Comparison of ENCODE assay signal across 13 mouse cellular contexts in genomic region chr2:157724574-157724914, GRCm38 (mm10). TPM values are rescaled to one million over a fixed set of nuclear protein-coding genes. Genes with fewer than 3 reads are reported as not detected.
DNase-seq lines count a peak whose midpoint lies in the region; ATAC-seq lines count a peak whose summit lies in the region.
"Had no signal": no experiment of that assay in that cellular context is flagged by ENCODE, and none has a peak within 500 bp of the region (broad histone marks: within the 10 kb centered on the region; RNA-seq: fewer than 3 reads in every experiment).

No protein-coding gene starts in this region.

- no peak overlapping the region for H3K4me3 ChIP-seq in neural tube, embryonic 11.5 days (ENCODE audit: low read depth, low read length)
- no peak overlapping the region for H3K4me3 ChIP-seq in hindbrain, embryonic 13.5 days
- H3K4me3 ChIP-seq in midbrain, embryonic 12.5 days: no peak overlapping the region
- H3K4me3 ChIP-seq: liver, embryonic 13.5 days had no signal

- H3K27ac ChIP-seq in neural tube, embryonic 11.5 days (ENCODE audit: low read depth, low read length): peak overlapping the region; percentile 29; the same call in 1 of the 2 replicates
- H3K27ac ChIP-seq in hindbrain, embryonic 13.5 days: peak overlapping the region; percentile 91
- peak overlapping the region; percentile 83 for H3K27ac ChIP-seq in midbrain, embryonic 12.5 days (replicated peaks)
- H3K27ac ChIP-seq: kidney, postnatal 0 days; liver, embryonic 13.5 days; macrophage had no signal

- WGBS in neural tube, embryonic 11.5 days: 59% methylated on average over 5 of the region's 5 CpGs
- 48% methylated on average over 5 of the region's 5 CpGs for WGBS in hindbrain, embryonic 13.5 days
- 64% methylated on average over 5 of the region's 5 CpGs for WGBS in midbrain, embryonic 12.5 days

- ATAC-seq in neural tube, embryonic 11.5 days (ENCODE audit: insufficient read depth, low FRiP score, low TSS enrichment): no peak
- ATAC-seq in hindbrain, embryonic 13.5 days (ENCODE audit: low FRiP score): peak; percentile 58
- ATAC-seq in midbrain, embryonic 12.5 days (ENCODE audit: low FRiP score, low read depth): 0 out of 2 replicates have a peak, but pooled peaks have one; percentile 34

- no peaks in the 10 kb centered on the region for H3K36me3 ChIP-seq in neural tube, embryonic 11.5 days (ENCODE audit: control insufficient read depth, insufficient read depth, low read length)
- no peaks in the 10 kb centered on the region for H3K36me3 ChIP-seq in hindbrain, embryonic 13.5 days
- H3K36me3 ChIP-seq in midbrain, embryonic 12.5 days: no peaks in the 10 kb centered on the region
- H3K36me3 ChIP-seq: liver, embryonic 13.5 days had no signal

- H3K4me1 ChIP-seq in neural tube, embryonic 11.5 days (ENCODE audit: control insufficient read depth, insufficient read depth, low read length): no peaks in the 10 kb centered on the region
- peaks cover 28% of the 10 kb centered on the region for H3K4me1 ChIP-seq in hindbrain, embryonic 13.5 days (replicated peaks)
- H3K4me1 ChIP-seq in midbrain, embryonic 12.5 days: peaks cover 14% of the 10 kb centered on the region; the same call in 1 of the 2 replicates
- H3K4me1 ChIP-seq: liver, embryonic 13.5 days had no signal

- DNase-seq in neural tube, embryonic 11.5 days (ENCODE audit: low spot score): no peak
- DNase-seq in neural tube, embryonic 10.5 days (ENCODE audit: extremely low spot score, low spot score): no peak
- DNase-seq in adrenal gland, postnatal 4 days (ENCODE audit: low spot score in 2 of 2): no peak
- no peak for DNase-seq in urinary bladder, postnatal 36 days (ENCODE audit: low spot score in 2 of 2)
- DNase-seq in retina, postnatal 1 day: no peak
- DNase-seq: cerebellum, postnatal 36 days; heart, adult 18-20 months; heart, postnatal 36 days; liver, embryonic 13.5 days had no signal

- no peak overlapping the region for H3K9ac ChIP-seq in neural tube, embryonic 11.5 days (ENCODE audit: low read length)
- H3K9ac ChIP-seq in hindbrain, embryonic 13.5 days: 0 out of 2 replicates have a peak overlapping the region, but pooled peaks have one; percentile 36
- no peak overlapping the region for H3K9ac ChIP-seq in midbrain, embryonic 12.5 days (replicated peaks)
- H3K9ac ChIP-seq: liver, embryonic 13.5 days had no signal

- no peaks in the 10 kb centered on the region for H3K27me3 ChIP-seq in neural tube, embryonic 11.5 days (ENCODE audit: control insufficient read depth, insufficient read depth, low read length)
- H3K27me3 ChIP-seq in hindbrain, embryonic 13.5 days: no peaks in the 10 kb centered on the region
- no peaks in the 10 kb centered on the region for H3K27me3 ChIP-seq in midbrain, embryonic 12.5 days
- H3K27me3 ChIP-seq: liver, embryonic 13.5 days had no signal

- no peak overlapping the region for H3K4me2 ChIP-seq in neural tube, embryonic 11.5 days (ENCODE audit: low read depth)
- no peak overlapping the region for H3K4me2 ChIP-seq in hindbrain, embryonic 13.5 days
- no peak overlapping the region for H3K4me2 ChIP-seq in midbrain, embryonic 12.5 days (replicated peaks)
- H3K4me2 ChIP-seq: liver, embryonic 13.5 days had no signal

- H3K9me3 ChIP-seq in neural tube, embryonic 11.5 days (ENCODE audit: control insufficient read depth, low read length): no peaks in the 10 kb centered on the region
- H3K9me3 ChIP-seq in hindbrain, embryonic 13.5 days: no peaks in the 10 kb centered on the region
- H3K9me3 ChIP-seq in midbrain, embryonic 12.5 days: no peaks in the 10 kb centered on the region
- H3K9me3 ChIP-seq: liver, embryonic 13.5 days had no signal

RNA-seq across cellular contexts. Expression of gene Ctnnbl1, which starts 12.7 kb away (rescaled TPM):
- polyA plus RNA-seq in neural tube, embryonic 11.5 days (2014; fragmentation: Nextera tagmentation; extraction: Ambion mirVana): 96.5 and 106 TPM in 2 replicates
- polyA plus RNA-seq in hindbrain, embryonic 13.5 days (2015; fragmentation: Nextera tagmentation; extraction: Ambion mirVana): 70.6 and 72.8 TPM in 2 replicates
- polyA plus RNA-seq in midbrain, embryonic 12.5 days (2016; fragmentation: Nextera tagmentation; extraction: Ambion mirVana): 89.1 and 94.2 TPM in 2 replicates
- total RNA-seq in adrenal gland, postnatal 4 days (2021): 10 to 100 TPM; 26.7 to 29.0 TPM

Comparison
In these comparisons a context has a peak if more than half of its experiments do, and no peak if none do; other contexts are left out.
1. H3K27ac ChIP-seq: peak in every context shown above with its lines; median percentile 91 in hindbrain, embryonic 13.5 days; 83 in midbrain, embryonic 12.5 days; 29 in neural tube, embryonic 11.5 days.